8 mouse cellular contexts compared by ENCODE assay signal in genomic region chr2:90579728-90580235, GRCm38 (mm10). TPM values are rescaled to one million over a fixed set of nuclear protein-coding genes. Genes with fewer than 3 reads are reported as not detected.
DNase-seq lines count a peak whose midpoint lies in the region; ATAC-seq and TF ChIP-seq lines count a peak whose summit lies in the region.

No protein-coding gene starts in this region.

- H3K79me2 ChIP-seq in macrophage (ENCODE audit: inconsistent target): peaks cover 40% of the 10 kb centered on the region

- WGBS in bone marrow, adult 2 months: under 1% methylated on average over 44 of the region's 44 CpGs
- WGBS in macrophage (ENCODE audit: missing documents): under 1% methylated on average over 33 of the region's 44 CpGs

- peak; percentile 58 for ATAC-seq in erythroblast, adult 5-6 weeks (replicated peaks; ENCODE audit: low FRiP score, poor library complexity, severe bottlenecking)

- intact Hi-C loops in heart, postnatal 10 days (cut with DNase I): loop anchor here (1.0 kb wide), 2 partner anchors 100 to 104 kb away; no protein-coding TSS in a partner anchor

- peak; percentile 56 to 59 for DNase-seq in frontal cortex, postnatal 36 days (ENCODE audit: low spot score in 2 of 2)
- DNase-seq in frontal cortex, postnatal 25 days (ENCODE audit: low spot score in 2 of 2): no peak
- DNase-seq in heart, postnatal 10 days: peak; percentile 68 to 75
- DNase-seq in kidney, postnatal 36 days: peak; percentile 67 to 84
- DNase-seq in spleen, adult 18-20 months: peak; percentile 49 to 65

- H3K27ac ChIP-seq in bone marrow, adult 2 months (ENCODE audit: control insufficient read depth, insufficient read depth, low read depth, low read length, poor library complexity): peak overlapping the region; percentile 86
- peak overlapping the region; percentile 97 for H3K27ac ChIP-seq in macrophage

- peaks cover 10% of the 10 kb centered on the region for H3K4me1 ChIP-seq in bone marrow, adult 2 months (ENCODE audit: control insufficient read depth, insufficient read depth, low read length)

- peak overlapping the region; percentile 83 for H3K4me3 ChIP-seq in bone marrow, adult 2 months (replicated peaks; ENCODE audit: control insufficient read depth, low read depth, low read length)
- peak overlapping the region; percentile 60 for H3K4me3 ChIP-seq in macrophage (ENCODE audit: inconsistent target)

- no peak for TF ChIP-seq POLR2A in bone marrow, adult 2 months (IDR thresholded peaks at IDR 0.05; ENCODE audit: borderline replicate concordance, control insufficient read depth, low read depth, low read length)

- TF ChIP-seq CTCF in bone marrow, adult 2 months (IDR thresholded peaks at IDR 0.05; ENCODE audit: control insufficient read depth, insufficient read depth, low read length): no peak

- no peaks in the 10 kb centered on the region for H3K36me3 ChIP-seq in macrophage (ENCODE audit: inconsistent target)

RNA-seq across cellular contexts. Expression of gene Ptprj, which starts 0.7 kb away (rescaled TPM):
- 16.0 and 25.1 TPM in 2 replicates for polyA plus RNA-seq in bone marrow, adult 2 months (2011; ENCODE audit: insufficient read depth, insufficient read length, low replicate concordance, missing spikeins)
- 9.2 and 21.1 TPM in 2 replicates for total RNA-seq in erythroblast, adult 5-6 weeks (2015; ENCODE audit: low replicate concordance)
- total RNA-seq in erythroblast, adult 5-6 weeks (2017; ENCODE audit: low replicate concordance): 11.3 and 18.7 TPM in 2 replicates
- 10 to 100 TPM in 1 of 2 experiments, 1 to 10 TPM in 1; 9.1 to 13.1 TPM for total RNA-seq in heart, postnatal 10 days (2021)
- 100 to 1,000 TPM; 126 to 596 (median 231) TPM for total RNA-seq in macrophage (2018; cell fraction: chromatin; rRNA removed)
- 100 to 1,000 TPM; 160 to 376 (median 210) TPM for total RNA-seq in macrophage (2018; cell fraction: cytosol; rRNA removed)
- 100 to 1,000 TPM; 188 to 661 (median 403) TPM for total RNA-seq in macrophage (2018; cell fraction: nucleus; rRNA removed)
- 88.7 to 130 TPM (median 125 TPM) in 3 replicates for polyA plus RNA-seq in macrophage (2018)

Comparison
In these comparisons a context has a peak if more than half of its experiments do, and no peak if none do; other contexts are left out.
1. DNase-seq: peak in frontal cortex, postnatal 36 days (2 of 2), heart, postnatal 10 days (2 of 2), kidney, postnatal 36 days (2 of 2) and spleen, adult 18-20 months (2 of 2); none in frontal cortex, postnatal 25 days (0 of 2).